Mouse (Mus musculus) heart, postnatal 0 days (tissue): ENCODE measurements around the gene 1810010H24Rik.

ENCODE experiments used
- CTCF ChIP-seq: IDR thresholded peaks from 2 replicates; pipeline ENCODE4 v1.5.1; 2016; ENCODE audit warnings: antibody characterized with exemption, control low read depth, low read depth
- EP300 ChIP-seq: IDR thresholded peaks from 2 replicates; pipeline ENCODE4 v1.6.1; 2016; ENCODE audit warnings: antibody characterized with exemption, low read depth

DNA sequence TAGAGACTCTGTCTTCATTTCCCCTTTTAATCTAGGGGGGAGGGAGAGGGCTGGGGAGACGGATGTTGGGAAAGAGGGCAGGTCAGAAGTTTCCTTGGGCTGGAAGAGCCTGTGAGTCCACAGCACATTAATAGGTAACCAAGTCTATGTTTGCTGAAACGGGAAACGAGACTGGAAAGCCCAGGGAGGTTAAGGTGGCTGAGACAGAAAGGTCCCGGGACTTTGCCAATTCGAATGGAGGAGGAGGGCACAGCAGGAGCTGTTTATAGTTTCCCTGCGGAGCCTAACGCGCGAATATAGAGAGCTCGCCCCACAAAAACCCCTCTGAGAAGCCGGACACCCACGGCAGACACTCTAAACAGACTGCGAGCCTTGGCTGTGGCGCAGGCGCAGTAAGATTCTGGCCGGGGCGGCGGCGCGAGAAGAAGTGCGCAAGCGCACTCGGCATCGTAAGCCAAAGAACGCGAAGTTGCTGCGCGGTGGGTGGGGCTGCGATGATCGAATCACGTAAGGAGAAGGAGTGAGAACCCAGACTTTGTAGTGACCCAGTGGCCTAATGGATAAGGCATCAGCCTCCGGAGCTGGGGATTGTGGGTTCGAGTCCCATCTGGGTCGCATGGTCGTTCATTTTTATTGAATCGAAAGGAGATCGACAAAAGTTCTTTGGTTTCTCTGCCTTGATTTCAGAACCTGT lies 13.0 kb upstream of the 1810010H24Rik start:
- peak; percentile 51; the same call in 1 of the 2 replicates for TF ChIP-seq EP300
- no peak for TF ChIP-seq CTCF
